Mouse (Mus musculus): Measurements from ENCODE around the gene Il1rl2.
A peak's percentile ranks its signal among the peaks of the same experiment; 100 is the strongest.

Gene Il1rl2

DNA sequence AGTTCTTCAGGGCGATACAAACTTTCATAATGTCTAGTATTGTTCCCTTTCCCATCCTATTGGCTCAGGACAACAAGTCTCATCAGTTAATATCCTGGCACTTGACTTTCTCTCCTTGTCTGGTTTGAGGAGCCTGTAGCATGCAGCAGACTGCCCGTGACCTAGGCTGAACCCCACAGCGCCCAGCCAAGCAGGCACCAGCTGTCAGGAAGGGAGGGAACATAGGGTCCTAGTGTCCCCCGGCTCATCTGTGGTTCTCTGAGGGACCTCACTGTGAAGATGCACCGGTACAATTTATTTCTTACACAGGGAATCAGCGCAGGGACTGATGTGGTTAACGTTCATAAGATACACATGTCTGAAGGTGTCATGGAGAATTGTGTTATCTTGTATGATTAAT is 52.3 kb downstream of the Il1rl2 start:
- no peak for DNase-seq (ENCODE audit: extremely low spot score, low read depth, low spot score)

DNA sequence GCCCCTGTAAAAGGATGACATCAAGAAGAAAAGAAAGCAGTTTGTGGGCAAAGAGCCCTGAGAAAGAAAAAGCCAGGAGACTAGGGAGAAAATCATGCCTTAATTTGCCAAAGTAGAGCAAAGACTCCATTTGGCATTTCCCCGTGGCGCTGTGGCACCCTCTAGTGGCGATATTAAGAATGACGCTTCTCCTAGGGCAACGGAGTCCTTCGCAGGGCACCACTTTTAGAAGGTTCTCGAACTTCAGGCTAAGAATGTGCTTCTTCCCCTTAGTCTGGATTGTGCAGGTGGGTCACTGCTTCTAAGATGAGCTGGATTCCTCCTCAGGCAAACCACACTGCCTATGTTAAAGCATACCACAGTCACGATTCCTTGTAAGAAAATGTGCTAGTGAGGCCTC is 54.4 kb downstream of the Il1rl2 start:
- peak; percentile 18 for DNase-seq (ENCODE audit: extremely low spot score, low read depth, low spot score)

DNA sequence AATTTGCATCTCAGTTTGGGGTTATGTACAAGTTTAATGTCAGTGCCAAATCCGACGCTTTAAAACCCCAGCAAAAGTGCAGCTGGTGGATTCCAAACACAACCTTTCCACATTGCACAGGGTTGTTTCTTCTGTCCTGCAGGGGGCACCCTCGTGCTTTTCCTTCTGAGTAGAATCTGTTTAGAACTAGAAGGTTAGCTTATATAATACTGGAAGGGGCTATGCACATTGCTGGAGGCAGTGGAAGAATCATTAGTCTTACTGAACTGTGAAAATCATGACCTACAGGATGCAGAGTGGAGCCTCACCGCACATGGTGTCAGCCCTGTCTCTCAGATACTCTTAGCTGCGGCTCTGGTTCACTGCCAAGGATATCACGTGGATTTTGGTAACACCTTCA is 55.7 kb downstream of the Il1rl2 start:
- DNase-seq (ENCODE audit: extremely low spot score, low read depth, low spot score): peak; percentile 20

DNA sequence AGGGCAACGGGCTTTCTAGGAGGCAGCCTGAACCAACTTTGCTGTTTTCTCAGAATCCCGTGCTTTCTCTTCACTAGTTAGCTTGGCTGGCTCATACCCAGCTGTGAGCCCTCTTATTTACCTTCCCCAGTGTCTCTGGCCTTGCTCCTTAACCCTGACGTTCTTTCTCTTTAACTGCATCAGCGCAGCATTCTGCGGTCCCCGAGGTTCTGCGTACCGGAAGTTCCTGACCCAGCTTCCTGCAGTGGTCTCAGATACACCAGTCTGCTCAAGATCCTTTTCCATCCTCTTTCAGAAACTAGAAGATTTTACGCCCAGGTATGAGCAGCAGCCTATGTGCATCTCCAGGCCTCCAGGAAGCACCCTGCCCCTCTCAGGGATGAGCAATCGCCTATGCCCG is 56.6 kb downstream of the Il1rl2 start:
- no peak for DNase-seq (ENCODE audit: extremely low spot score, low read depth, low spot score)

DNA sequence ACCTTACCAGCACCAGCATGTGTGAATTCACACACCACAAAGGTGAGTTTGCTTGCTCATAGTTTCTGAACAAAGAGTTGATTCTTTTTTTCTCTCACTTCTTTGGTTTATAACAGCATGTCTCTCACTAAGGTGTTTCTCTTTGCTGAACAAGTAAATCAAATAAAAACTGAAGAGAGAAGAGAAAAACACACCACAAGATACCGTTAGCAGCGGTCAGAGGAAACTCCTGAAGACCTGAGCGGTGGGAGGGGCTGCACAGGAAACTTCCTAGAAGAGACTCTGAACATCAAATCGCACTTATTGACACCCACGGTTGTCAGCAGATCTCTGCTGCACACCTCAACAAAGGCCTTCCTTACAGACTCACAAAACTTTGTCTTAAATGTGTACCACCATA is 58.4 kb downstream of the Il1rl2 start:
- no peak for DNase-seq (ENCODE audit: extremely low spot score, low read depth, low spot score)

DNA sequence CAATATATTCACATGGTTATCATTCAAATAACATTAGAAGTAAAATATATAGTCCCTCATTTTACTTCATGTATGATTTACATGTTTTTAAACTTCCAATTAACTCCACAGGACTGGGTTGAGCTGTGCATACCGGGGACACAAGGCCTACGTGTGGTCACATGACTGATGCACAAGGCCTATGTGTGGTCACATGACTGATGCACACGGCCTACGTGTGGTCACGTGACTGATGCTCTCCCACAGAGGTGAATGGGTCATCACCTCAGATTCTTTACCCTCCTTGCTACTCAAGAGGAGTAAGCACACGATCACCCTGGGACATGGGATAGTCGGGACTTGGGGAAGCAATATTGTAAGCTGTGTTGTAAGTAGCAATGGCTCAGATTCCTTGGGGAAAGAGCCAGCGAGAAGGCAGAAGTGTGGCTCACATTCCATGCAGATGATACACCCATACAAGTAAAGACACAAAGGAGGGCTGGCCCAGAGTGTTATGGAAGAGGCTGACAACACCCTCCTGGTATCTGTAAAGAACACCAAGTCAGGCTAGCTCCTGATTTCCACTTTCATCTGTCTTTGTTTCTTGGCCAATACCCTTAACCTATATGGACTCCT is 60.6 kb downstream of the Il1rl2 start:
- DNase-seq (ENCODE audit: extremely low spot score, low read depth, low spot score): no peak

DNA sequence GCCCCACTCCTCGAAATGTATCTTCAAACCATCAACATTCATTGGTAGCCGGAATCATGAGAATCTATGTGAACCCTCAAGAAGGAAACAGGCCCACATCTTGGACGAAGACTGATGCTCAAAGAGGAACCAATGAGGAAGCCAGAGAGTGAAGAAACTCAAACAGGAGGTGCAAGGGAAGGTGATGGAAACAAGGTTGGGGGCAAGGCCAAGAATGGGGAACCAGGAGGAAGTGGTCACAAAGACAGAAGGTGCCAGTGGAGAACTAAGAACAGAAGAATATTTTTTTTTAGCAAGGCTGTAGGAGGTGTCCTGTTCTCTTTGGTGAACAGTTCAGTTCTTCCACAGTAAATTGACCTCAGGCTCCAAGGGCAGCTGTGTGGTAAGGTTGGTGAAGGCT is 67.0 kb downstream of the Il1rl2 start:
- no peak for DNase-seq (ENCODE audit: extremely low spot score, low read depth, low spot score)

DNA sequence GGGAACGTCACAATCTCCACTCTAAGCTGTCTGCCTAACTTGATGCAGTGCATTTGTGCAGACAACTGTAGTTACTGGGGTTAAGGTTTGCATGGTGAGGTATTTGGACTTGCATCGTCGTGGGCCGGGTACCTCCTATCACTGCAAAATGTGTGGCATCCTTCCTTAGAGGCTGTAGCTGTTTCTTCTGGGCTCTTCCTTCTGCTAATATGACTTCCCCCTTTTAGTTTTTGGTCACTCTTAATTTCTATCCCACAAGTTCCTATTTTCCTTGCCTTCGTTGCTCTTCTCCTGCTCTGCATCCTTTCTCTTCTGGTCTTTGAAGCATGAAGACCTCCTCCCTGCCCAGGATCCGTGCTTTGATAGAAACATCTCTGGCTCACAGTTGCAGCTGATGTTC is 68.1 kb downstream of the Il1rl2 start:
- DNase-seq (ENCODE audit: extremely low spot score, low read depth, low spot score): no peak

DNA sequence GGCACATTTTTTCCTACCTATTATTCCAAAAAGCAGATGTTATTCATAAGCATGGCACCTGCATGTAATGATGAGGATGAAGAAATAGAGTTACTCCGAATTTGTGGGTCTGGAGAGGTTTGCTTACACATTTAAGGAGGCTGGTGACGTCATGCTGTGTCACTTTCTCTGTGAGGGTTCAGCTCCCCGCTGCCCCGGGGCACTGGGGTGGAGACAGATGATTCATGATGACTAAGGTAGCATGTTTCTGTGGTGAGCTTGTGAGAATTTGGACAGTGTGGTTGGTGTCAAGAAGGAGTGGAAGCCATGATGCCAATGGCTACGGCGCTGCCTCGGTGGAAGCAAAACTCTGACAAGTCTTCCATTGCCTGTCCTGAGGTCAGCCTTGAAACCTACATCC is 68.8 kb downstream of the Il1rl2 start:
- no peak for DNase-seq (ENCODE audit: extremely low spot score, low read depth, low spot score)

DNA sequence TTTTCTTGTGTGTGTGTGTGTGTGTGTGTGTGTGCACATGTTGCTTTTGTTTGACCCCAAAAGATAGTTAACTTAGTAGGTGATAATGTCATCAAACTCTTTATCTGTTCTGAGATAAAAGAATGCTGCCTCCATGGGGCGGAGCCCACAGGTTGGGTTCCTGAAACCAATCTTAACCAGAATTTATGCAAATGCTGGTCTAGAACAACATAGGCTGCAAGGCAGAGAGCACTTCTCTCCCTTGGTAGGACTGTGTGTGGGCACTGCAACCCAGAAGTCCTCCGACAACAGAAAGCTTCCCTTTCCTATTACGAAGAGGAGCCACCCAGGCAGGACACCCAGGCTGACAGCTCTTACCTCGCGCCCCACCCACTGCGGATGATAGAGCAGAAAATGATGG is 75.2 kb downstream of the Il1rl2 start:
- DNase-seq (ENCODE audit: extremely low spot score, low read depth, low spot score): no peak

DNA sequence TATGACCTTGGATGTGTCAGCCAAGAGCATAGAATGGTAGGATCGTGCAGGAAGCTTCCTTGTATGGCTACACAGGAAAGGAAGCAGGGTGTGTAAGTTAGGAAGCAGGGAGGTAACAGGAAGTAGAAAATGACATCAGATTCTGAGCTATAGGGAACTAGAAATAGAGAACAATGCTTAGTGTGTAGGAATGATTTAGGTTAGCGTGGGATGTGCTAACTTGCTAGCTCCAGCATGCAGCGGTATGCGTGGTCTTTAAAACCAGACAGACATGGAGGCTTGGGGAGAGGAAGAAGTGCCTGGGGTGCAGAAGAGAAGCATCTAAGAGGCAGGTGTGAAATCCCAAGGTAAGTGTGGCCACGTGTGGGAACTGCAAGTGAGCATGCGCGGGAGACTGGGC is 80.3 kb downstream of the Il1rl2 start:
- DNase-seq (ENCODE audit: extremely low spot score, low read depth, low spot score): no peak

DNA sequence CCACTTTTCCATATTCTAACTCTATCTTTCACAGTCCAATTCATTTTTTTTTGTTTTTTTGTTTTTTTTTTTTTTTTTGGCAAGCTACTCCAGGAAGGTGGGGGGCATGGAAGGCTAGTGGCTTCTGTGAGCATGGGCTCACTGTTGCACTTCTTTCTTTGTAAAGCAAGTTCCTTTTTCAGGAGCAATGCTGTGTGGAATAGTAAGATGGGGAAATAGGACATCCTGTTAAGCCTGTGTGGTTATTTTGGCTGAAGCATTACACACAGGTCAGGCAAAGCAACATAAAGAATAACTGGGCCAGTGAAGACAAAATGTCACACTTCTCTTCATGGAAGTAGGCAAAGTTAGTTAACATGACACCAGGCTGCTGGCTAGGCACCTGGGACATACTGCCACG is 85.5 kb downstream of the Il1rl2 start:
- DNase-seq (ENCODE audit: extremely low spot score, low read depth, low spot score): no peak

DNA sequence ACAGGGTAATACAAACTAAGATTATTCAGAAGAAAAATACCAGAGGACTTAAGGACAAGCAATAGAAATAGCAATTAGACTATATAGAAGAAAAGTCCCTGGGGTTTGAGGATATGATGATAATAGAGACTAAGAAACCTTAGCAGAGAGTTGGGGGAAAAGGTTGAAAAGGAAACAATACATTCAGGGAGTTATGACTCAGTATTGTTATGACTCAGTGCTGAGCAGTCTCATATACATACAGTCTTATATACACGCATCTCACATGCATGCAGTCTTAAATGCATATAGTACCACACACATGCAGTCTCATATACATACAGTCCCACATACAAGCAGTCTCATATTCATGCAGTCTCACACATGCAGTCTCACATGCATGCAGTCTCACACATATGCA is 88.6 kb downstream of the Il1rl2 start:
- no peak for DNase-seq (ENCODE audit: extremely low spot score, low read depth, low spot score)

DNA sequence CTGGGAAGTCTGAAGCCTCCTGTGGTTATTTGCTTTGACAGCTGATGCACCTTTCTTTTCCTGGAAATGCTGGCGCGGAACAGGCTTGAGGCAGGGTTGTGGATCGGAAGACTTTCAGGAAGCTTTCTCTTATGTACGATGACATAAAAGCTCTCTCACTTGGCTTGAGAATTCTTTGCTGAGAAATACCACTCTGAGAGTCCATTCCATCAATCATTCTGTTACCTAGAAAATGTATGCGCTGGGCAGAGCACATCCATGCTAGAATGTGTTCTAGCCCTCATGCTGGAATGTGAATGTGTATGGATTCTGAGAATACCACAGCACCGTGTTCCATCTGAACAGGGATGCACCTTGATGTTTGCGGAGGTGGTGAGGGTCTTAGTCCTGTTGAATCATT is 89.9 kb downstream of the Il1rl2 start:
- no peak for DNase-seq (ENCODE audit: extremely low spot score, low read depth, low spot score)

DNA sequence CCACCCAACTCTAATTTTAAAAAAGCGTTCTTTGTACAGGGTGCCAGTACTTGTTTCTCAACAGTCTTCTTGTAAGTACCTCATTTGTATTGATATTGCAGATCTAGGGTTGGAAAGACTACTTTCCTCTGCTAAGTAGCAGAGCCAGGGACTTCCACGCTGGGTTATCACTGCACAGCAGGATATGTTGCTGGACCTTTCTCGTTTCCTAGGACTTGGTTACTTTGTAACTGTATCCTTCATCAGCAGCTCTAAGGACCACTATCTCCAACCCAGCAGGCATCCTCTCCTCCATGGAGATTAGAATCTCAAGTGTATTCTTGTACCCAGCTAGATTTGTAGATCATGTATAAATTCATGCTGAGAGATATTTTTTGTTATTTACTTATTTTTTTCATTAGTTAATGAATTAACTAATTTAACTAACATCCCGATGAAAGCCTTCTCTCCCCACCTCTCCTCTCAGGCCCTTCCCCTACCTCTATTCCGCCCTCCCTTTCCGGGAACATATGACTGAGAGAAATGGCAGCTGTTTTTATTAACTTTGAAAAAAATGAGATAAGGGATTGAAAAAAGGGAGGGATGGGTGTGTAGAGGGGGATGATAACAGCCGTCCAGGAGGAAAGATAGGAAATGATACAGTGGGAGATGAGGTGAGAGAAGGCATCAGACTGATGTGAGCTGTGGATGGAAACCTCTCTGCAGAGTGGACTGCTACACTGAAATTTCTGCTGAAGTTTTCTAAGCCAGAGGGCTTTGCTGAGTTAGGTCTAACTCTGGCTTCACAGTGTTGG is 90.7 kb downstream of the Il1rl2 start:
- DNase-seq (ENCODE audit: extremely low spot score, low read depth, low spot score): no peak

DNA sequence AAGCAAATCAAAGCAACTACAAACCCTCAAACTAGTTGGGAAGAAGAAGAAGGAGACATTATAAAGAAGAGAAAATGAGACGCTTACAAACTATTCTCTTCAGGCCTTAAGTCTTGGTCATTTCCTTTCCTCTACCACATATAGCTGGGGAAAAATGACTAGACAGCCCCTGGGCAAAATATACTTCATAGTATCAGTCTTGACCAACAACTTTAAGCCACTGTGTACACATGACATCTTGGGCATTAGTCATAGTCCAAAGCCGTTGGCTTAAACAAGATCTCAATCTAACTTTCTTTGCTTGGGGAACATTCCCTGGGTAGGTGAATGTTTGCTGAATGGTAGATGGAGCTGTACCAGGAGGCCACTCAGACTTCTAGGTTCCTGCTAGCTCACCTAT is 92.6 kb downstream of the Il1rl2 start:
- DNase-seq (ENCODE audit: extremely low spot score, low read depth, low spot score): no peak

Measured in hindlimb bud, embryonic 11.5 days (tissue).